ENCODE assay signal across 8 mouse cellular contexts in the genomic region with DNA sequence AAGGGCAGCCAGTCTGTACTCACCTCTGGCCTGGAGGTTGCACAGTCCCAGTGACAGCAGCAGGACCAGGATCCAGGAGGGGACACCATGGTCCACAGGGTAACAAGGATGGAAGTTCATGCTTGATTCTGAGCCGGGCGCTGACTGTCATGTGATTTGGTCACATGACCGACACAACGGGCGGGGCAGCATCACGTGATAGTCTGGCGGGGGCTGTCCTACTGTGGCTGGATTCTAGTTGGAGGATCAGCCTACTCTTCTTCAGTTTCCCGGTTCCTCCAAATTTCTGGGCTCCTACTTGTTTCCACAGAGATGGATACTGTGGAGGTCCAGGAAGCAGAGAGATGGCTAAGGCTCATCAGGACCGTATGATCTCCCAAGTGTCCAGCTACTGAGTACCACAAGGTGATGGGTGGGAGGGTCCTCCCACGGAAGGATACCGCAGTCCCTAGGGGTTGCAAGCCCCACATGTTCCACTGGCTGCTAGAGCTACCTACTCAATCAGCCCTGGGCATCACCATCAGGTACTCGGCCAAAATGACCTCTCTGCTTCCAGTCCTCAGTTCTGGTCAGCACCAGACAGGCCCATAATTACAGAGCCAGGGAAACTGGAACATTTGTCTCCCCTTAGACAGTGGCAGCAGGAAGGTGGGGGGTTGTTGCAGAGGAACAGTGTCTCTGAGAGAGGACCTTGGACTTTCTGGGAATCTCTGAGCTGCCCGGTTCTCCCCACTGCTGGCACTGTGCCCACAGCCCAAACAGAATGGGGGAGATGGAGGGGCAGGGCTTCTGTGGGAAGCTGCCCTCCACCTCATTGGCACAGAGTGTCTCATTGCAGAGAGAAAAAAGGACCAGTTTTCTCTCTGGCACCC. TPM values are rescaled to one million over a fixed set of nuclear protein-coding genes. Genes with fewer than 3 reads are reported as not detected.
DNase-seq lines count a peak whose midpoint lies in the region; ATAC-seq lines count a peak whose summit lies in the region.

A gene (minus strand): TSS at position 152 of the 872 bp plus-strand sequence.

- peak; percentile 60 for ATAC-seq in embryonic facial prominence, embryonic 11.5 days (replicated peaks; ENCODE audit: insufficient number of reproducible peaks, low FRiP score, low TSS enrichment, low read depth)
- ATAC-seq in granulocyte monocyte progenitor cell, adult 5-6 weeks (replicated peaks; ENCODE audit: poor library complexity, severe bottlenecking), result peak; percentile 36
- ATAC-seq in midbrain, embryonic 11.5 days (ENCODE audit: low FRiP score), result peak; percentile 87

- 7% methylated on average over 13 of the region's 13 CpGs for WGBS in embryonic facial prominence, embryonic 11.5 days
- 7% methylated on average over 13 of the region's 13 CpGs for WGBS in midbrain, embryonic 11.5 days

- no peaks in the 10 kb centered on the region for H3K27me3 ChIP-seq in embryonic facial prominence, embryonic 11.5 days (ENCODE audit: control insufficient read depth, insufficient read depth, low read length)
- no peaks in the 10 kb centered on the region for H3K27me3 ChIP-seq in midbrain, embryonic 11.5 days (ENCODE audit: control insufficient read depth, insufficient read depth, low read length)

- H3K4me1 ChIP-seq in embryonic facial prominence, embryonic 11.5 days (ENCODE audit: control insufficient read depth, insufficient read depth, low read length), result peaks cover 4% of the 10 kb centered on the region; the same call in 1 of the 2 replicates
- H3K4me1 ChIP-seq in midbrain, embryonic 11.5 days (ENCODE audit: control insufficient read depth, insufficient read depth, low read length), result peaks cover 10% of the 10 kb centered on the region

- no peaks in the 10 kb centered on the region for H3K9me3 ChIP-seq in embryonic facial prominence, embryonic 11.5 days (replicated peaks; ENCODE audit: control insufficient read depth, low read length)
- no peaks in the 10 kb centered on the region for H3K9me3 ChIP-seq in midbrain, embryonic 11.5 days (ENCODE audit: control insufficient read depth, low read length)

- peak within 1 kb of the TSS; percentile 81 for H3K4me2 ChIP-seq in embryonic facial prominence, embryonic 11.5 days (ENCODE audit: low read depth, low read length)
- H3K4me2 ChIP-seq in midbrain, embryonic 11.5 days, result peak within 1 kb of the TSS; percentile 73

- no peak within 1 kb of the TSS for H3K27ac ChIP-seq in embryonic facial prominence, embryonic 11.5 days (replicated peaks; ENCODE audit: low read depth, low read length)
- H3K27ac ChIP-seq in midbrain, embryonic 11.5 days (ENCODE audit: low read depth, low read length), result no peak within 1 kb of the TSS

- no peaks in the 10 kb centered on the region; the same call in 1 of the 2 replicates for H3K36me3 ChIP-seq in embryonic facial prominence, embryonic 11.5 days (replicated peaks; ENCODE audit: control insufficient read depth, insufficient read depth, low read depth, low read length)
- H3K36me3 ChIP-seq in midbrain, embryonic 11.5 days (ENCODE audit: control insufficient read depth, insufficient read depth, low read length), result 0 out of 2 replicates have a peak, but pooled peaks cover 2% of the 10 kb centered on the region

- peak within 1 kb of the TSS; percentile 63 for H3K9ac ChIP-seq in embryonic facial prominence, embryonic 11.5 days (replicated peaks; ENCODE audit: low read length)
- peak within 1 kb of the TSS; percentile 59 for H3K9ac ChIP-seq in midbrain, embryonic 11.5 days (ENCODE audit: low read length)

- H3K4me3 ChIP-seq in embryonic facial prominence, embryonic 11.5 days (ENCODE audit: low read depth, low read length), result peak within 1 kb of the TSS; percentile 47
- peak within 1 kb of the TSS; percentile 47 for H3K4me3 ChIP-seq in midbrain, embryonic 11.5 days (ENCODE audit: low read depth, low read length)

- intact Hi-C loops in left cerebral cortex, postnatal 4 days (cut with DNase I), result no loop called here

- DNase-seq in 3134 (ENCODE audit: extremely low read depth, insufficient read length, low spot score), result peak; percentile 76
- DNase-seq in adrenal gland, postnatal 25 days, result peak; percentile 74
- DNase-seq in embryonic facial prominence, embryonic 11.5 days (ENCODE audit: low spot score), result peak; percentile 90
- peak; percentile 85 for DNase-seq in kidney, adult 11 months
- peak; percentile 85 for DNase-seq in left cerebral cortex, postnatal 4 days
- DNase-seq in midbrain, embryonic 11.5 days (ENCODE audit: low spot score, missing footprints), result peak; percentile 98
- DNase-seq in right cerebral cortex, postnatal 4 days, result peak; percentile 81

RNA-seq across cellular contexts. Expression of the gene that starts here (rescaled TPM):
- total RNA-seq in adrenal gland, postnatal 25 days (2021), result 24.6 and 31.8 TPM in 2 replicates
- 18.2 and 19.1 TPM in 2 replicates for polyA plus RNA-seq in embryonic facial prominence, embryonic 11.5 days (2014; fragmentation: Nextera tagmentation; extraction: Ambion mirVana)
- 15.2 and 34.8 TPM in 2 replicates for total RNA-seq in granulocyte monocyte progenitor cell, adult 5-6 weeks (2014; fragmentation: Nextera tagmentation)
- 11.9 and 16.9 TPM in 2 replicates for total RNA-seq in granulocyte monocyte progenitor cell, adult 5-6 weeks (2017)
- total RNA-seq in left cerebral cortex, postnatal 4 days (2021), result 10 to 100 TPM; 23.0 to 27.3 TPM
- 15.9 and 16.0 TPM in 2 replicates for polyA plus RNA-seq in midbrain, embryonic 11.5 days (2014; fragmentation: Nextera tagmentation; extraction: Ambion mirVana)

Comparison
In these comparisons a context has a peak if more than half of its experiments do, and no peak if none do; other contexts are left out.
1. ATAC-seq: peak in every context shown above with its lines; median percentile 87 in midbrain, embryonic 11.5 days; 60 in embryonic facial prominence, embryonic 11.5 days; 36 in granulocyte monocyte progenitor cell, adult 5-6 weeks.